Mouse (Mus musculus): Measurements from ENCODE around the gene Nmi. TPM values are rescaled to one million over a fixed set of nuclear protein-coding genes. Genes with fewer than 3 reads are reported as not detected.

Gene Nmi
- polyA plus RNA-seq, 1 experiment from 2014 or later, result 7.0 TPM

Other genes starting within 250 kb of the Nmi start
- gene Rbm43, start 38.3 kb downstream of the Nmi start, polyA plus RNA-seq (2016; fragmentation: Nextera tagmentation; extraction: Ambion mirVana), result 6.2 and 8.4 TPM in 2 replicates
- gene Tnfaip6, start 64.5 kb upstream of the Nmi start, polyA plus RNA-seq (2016; fragmentation: Nextera tagmentation; extraction: Ambion mirVana), result 23.7 and 28.6 TPM in 2 replicates
- gene Rif1, start 99.3 kb upstream of the Nmi start, polyA plus RNA-seq (2016; fragmentation: Nextera tagmentation; extraction: Ambion mirVana), result 26.2 and 41.2 TPM in 2 replicates

Measured in hindbrain, embryonic 10.5 days (tissue).